Mouse (Mus musculus): Measurements from ENCODE around the gene Gm10563. TPM values are rescaled to one million over a fixed set of nuclear protein-coding genes. Genes with fewer than 3 reads are reported as not detected.

Gene Gm10563
- total and polyA plus RNA-seq, 2 experiments from 2014 or later: not detected

DNA sequence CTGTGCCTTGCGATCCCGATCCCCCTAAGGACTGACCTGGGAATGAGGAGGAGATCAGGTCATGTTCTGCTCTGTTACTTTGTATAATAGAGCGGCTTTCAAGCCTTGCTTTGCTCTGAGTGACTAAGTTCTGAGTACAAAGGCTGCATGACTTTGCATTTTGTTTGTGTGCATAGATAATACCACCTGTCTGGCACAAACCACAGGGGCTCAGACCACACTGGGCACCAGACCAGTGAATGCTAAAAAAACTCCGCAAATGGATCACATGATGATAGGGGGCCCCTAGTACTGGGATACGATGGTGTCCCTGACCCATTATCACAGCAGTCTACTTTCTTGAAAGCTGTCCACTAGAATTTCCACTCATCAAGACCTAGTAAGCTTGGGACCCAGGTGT lies 48.6 kb downstream of the Gm10563 start:
- DNase-seq (ENCODE audit: low spot score) (no peak), ATAC-seq (ENCODE audit: low FRiP score) (no peak)
- no peaks in the 10 kb centered on the region for H3K36me3 ChIP-seq (ENCODE audit: insufficient read depth, low read length)
- H3K4me1 ChIP-seq (ENCODE audit: insufficient read depth, low read length): no peaks in the 10 kb centered on the region
- H3K27me3 ChIP-seq (ENCODE audit: insufficient read depth, low read length): no peaks in the 10 kb centered on the region
- no peak overlapping the region for H3K4me3 ChIP-seq (ENCODE audit: low read depth, low read length)
- 80% methylated on average over 5 of the region's 5 CpGs for WGBS
- H3K9ac ChIP-seq (replicated peaks; ENCODE audit: low read length, poor library complexity, severe bottlenecking): no peak overlapping the region
- TF ChIP-seq CTCF (IDR thresholded peaks at IDR 0.05): no peak
- no peak overlapping the region for H3K4me2 ChIP-seq (ENCODE audit: low read depth, low read length, poor library complexity, severe bottlenecking)
- H3K9me3 ChIP-seq (ENCODE audit: low read length): no peaks in the 10 kb centered on the region
- H3K27ac ChIP-seq (ENCODE audit: low read depth, low read length): no peak overlapping the region

GRCm38 (mm10) chr4:155595777-155596176 lies 49.4 kb downstream of the Gm10563 start:
- Histone ChIP-seq H3K9ac (replicated peaks; ENCODE audit: low read length, poor library complexity, severe bottlenecking) (no peak overlapping the region), H3K36me3 (ENCODE audit: insufficient read depth, low read length) (peaks cover 3% of the 10 kb centered on the region; the same call in 1 of the 2 replicates), H3K4me1 (ENCODE audit: insufficient read depth, low read length) (no peaks in the 10 kb centered on the region), H3K27ac (ENCODE audit: low read depth, low read length) (no peak overlapping the region), H3K4me2 (ENCODE audit: low read depth, low read length, poor library complexity, severe bottlenecking) (no peak overlapping the region), H3K9me3 (ENCODE audit: low read length) (no peaks in the 10 kb centered on the region), H3K4me3 (ENCODE audit: low read depth, low read length) (no peak overlapping the region), H3K27me3 (ENCODE audit: insufficient read depth, low read length) (no peaks in the 10 kb centered on the region)
- ATAC-seq (ENCODE audit: low FRiP score) (no peak), DNase-seq (ENCODE audit: low spot score) (no peak)
- no peak for TF ChIP-seq CTCF (IDR thresholded peaks at IDR 0.05)
- WGBS: 76% methylated on average over 3 of the region's 3 CpGs

GRCm38 (mm10) chr4:155593780-155594179 lies 51.4 kb downstream of the Gm10563 start:
- Histone ChIP-seq H3K4me1 (ENCODE audit: insufficient read depth, low read length) (no peaks in the 10 kb centered on the region), H3K27me3 (ENCODE audit: insufficient read depth, low read length) (no peaks in the 10 kb centered on the region), H3K9ac (replicated peaks; ENCODE audit: low read length, poor library complexity, severe bottlenecking) (no peak overlapping the region), H3K4me3 (ENCODE audit: low read depth, low read length) (no peak overlapping the region), H3K4me2 (ENCODE audit: low read depth, low read length, poor library complexity, severe bottlenecking) (no peak overlapping the region), H3K27ac (ENCODE audit: low read depth, low read length) (no peak overlapping the region), H3K9me3 (ENCODE audit: low read length) (no peaks in the 10 kb centered on the region), H3K36me3 (ENCODE audit: insufficient read depth, low read length) (peaks cover 21% of the 10 kb centered on the region)
- DNase-seq (ENCODE audit: low spot score) (peak; percentile 10), ATAC-seq (ENCODE audit: low FRiP score) (no peak)
- 61% methylated on average over 1 of the region's 1 CpGs for WGBS
- no peak for TF ChIP-seq CTCF (IDR thresholded peaks at IDR 0.05)

GRCm38 (mm10) chr4:155591012-155591719 lies 54.0 kb downstream of the Gm10563 start:
- no peak overlapping the region for H3K4me2 ChIP-seq (ENCODE audit: low read depth, low read length, poor library complexity, severe bottlenecking)

DNA sequence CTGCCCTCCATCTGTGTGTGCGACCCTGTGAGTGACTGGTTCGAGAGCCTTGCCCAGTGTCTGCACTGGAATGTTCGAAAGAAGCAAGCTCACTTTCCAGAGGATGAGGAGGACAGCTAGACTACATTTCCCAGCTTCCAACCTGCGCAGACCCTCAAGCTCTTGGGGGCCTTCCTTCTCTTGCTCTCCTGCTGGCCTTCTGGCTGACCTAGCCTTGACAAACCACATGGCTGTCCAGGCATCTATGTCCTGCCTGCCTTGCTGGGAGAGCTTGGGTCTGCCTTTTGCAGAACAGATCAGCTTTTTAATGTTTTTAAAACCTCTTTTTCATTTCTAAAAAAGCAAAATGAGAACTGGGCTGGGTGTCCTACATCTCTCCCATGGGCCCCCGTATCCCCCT lies 55.9 kb downstream of the Gm10563 start:
- ATAC-seq (ENCODE audit: low FRiP score): no peak
- 91% methylated on average over 5 of the region's 5 CpGs for WGBS
- no peak overlapping the region for H3K4me3 ChIP-seq (ENCODE audit: low read depth, low read length)
- no peak for DNase-seq (ENCODE audit: low spot score)
- peaks cover 61% of the 10 kb centered on the region for H3K36me3 ChIP-seq (ENCODE audit: insufficient read depth, low read length)
- H3K4me2 ChIP-seq (ENCODE audit: low read depth, low read length, poor library complexity, severe bottlenecking): no peak overlapping the region
- no peaks in the 10 kb centered on the region for H3K4me1 ChIP-seq (ENCODE audit: insufficient read depth, low read length)
- H3K9me3 ChIP-seq (ENCODE audit: low read length): no peaks in the 10 kb centered on the region
- no peak overlapping the region for H3K9ac ChIP-seq (replicated peaks; ENCODE audit: low read length, poor library complexity, severe bottlenecking)
- no peak for TF ChIP-seq CTCF (IDR thresholded peaks at IDR 0.05)
- H3K27me3 ChIP-seq (ENCODE audit: insufficient read depth, low read length): no peaks in the 10 kb centered on the region
- no peak overlapping the region for H3K27ac ChIP-seq (ENCODE audit: low read depth, low read length)

More at GRCm38 (mm10) chr4:155591012-155591719, 54.0 kb downstream of the Gm10563 start:
- H3K4me3 ChIP-seq (ENCODE audit: low read depth, low read length): no peak overlapping the region
- H3K9ac ChIP-seq (replicated peaks; ENCODE audit: low read length, poor library complexity, severe bottlenecking): no peak overlapping the region
- H3K27me3 ChIP-seq (ENCODE audit: insufficient read depth, low read length): no peaks in the 10 kb centered on the region
- WGBS: 87% methylated on average over 7 of the region's 7 CpGs
- no peaks in the 10 kb centered on the region for H3K9me3 ChIP-seq (ENCODE audit: low read length)
- no peak for DNase-seq (ENCODE audit: low spot score)
- H3K4me1 ChIP-seq (ENCODE audit: insufficient read depth, low read length): no peaks in the 10 kb centered on the region
- H3K36me3 ChIP-seq (ENCODE audit: insufficient read depth, low read length): peaks cover 45% of the 10 kb centered on the region
- no peak overlapping the region for H3K27ac ChIP-seq (ENCODE audit: low read depth, low read length)
- no peak for TF ChIP-seq CTCF (IDR thresholded peaks at IDR 0.05)
- no peak for ATAC-seq (ENCODE audit: low FRiP score)

- no peak overlapping the region for H3K27ac ChIP-seq (ENCODE audit: low read depth, low read length)
- no peak overlapping the region for H3K9ac ChIP-seq (replicated peaks; ENCODE audit: low read length, poor library complexity, severe bottlenecking)
- TF ChIP-seq CTCF (IDR thresholded peaks at IDR 0.05): no peak
- H3K4me2 ChIP-seq (ENCODE audit: low read depth, low read length, poor library complexity, severe bottlenecking): no peak overlapping the region
- 91% methylated on average over 6 of the region's 6 CpGs for WGBS
- H3K4me3 ChIP-seq (ENCODE audit: low read depth, low read length): no peak overlapping the region
- peaks cover 66% of the 10 kb centered on the region for H3K36me3 ChIP-seq (ENCODE audit: insufficient read depth, low read length)
- H3K9me3 ChIP-seq (ENCODE audit: low read length): no peaks in the 10 kb centered on the region
- ATAC-seq (ENCODE audit: low FRiP score): no peak
- no peak for DNase-seq (ENCODE audit: low spot score)
- H3K4me1 ChIP-seq (ENCODE audit: insufficient read depth, low read length): no peaks in the 10 kb centered on the region
- H3K27me3 ChIP-seq (ENCODE audit: insufficient read depth, low read length): no peaks in the 10 kb centered on the region
These were observed 62.8 kb downstream of the Gm10563 start for GRCm38 (mm10) chr4:155582279-155582905.

All from midbrain, postnatal 0 days (tissue).